Comparison of ENCODE assay signal across 8 mouse cellular contexts in the genomic region with DNA sequence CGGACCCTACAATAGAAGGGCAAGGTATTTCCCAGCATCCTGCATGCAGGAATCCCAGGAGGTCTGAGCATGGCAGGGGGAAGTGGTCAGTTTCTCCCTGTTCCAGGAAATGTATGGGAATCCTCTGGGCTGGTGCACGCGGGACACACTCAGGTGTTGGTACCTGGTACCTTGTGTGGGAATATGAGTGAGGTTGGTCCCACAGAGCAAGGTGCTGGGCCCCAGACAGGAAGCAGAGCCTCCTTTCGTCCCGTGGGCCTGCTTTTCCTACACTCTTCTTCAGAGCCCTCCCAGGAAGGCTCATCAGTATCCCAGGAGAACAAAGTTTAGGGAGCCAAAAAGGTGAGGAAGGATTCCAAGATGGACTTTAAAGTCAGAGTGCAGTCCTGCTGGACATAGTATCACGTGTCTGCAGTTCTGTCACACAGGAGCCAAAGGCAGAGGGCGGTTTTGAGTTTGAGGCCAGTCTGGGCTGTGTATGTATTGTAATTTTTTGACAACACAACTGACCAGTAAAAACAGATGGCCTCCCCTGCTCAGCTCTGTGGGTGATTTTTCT. TPM values are rescaled to one million over a fixed set of nuclear protein-coding genes. Genes with fewer than 3 reads are reported as not detected.
DNase-seq lines count a peak whose midpoint lies in the region; ATAC-seq and TF ChIP-seq lines count a peak whose summit lies in the region.

No protein-coding gene starts in this region.

- H3K9ac ChIP-seq in lung, embryonic 14.5 days = no peak overlapping the region
- H3K9ac ChIP-seq in kidney, embryonic 15.5 days = no peak overlapping the region
- no peak overlapping the region for H3K9ac ChIP-seq in neural tube, embryonic 12.5 days

- 60% methylated on average over 7 of the region's 7 CpGs for WGBS in lung, embryonic 14.5 days
- WGBS in kidney, embryonic 15.5 days = 66% methylated on average over 7 of the region's 7 CpGs
- 68% methylated on average over 7 of the region's 7 CpGs for WGBS in neural tube, embryonic 12.5 days

- no peak for TF ChIP-seq CTCF in lung, embryonic 14.5 days (IDR thresholded peaks at IDR 0.05; ENCODE audit: low read depth)
- TF ChIP-seq CTCF in embryonic fibroblast, embryonic 13.5 days (IDR thresholded peaks at IDR 0.05; ENCODE audit: borderline replicate concordance, insufficient read depth, low read length) = no peak

- ATAC-seq in lung, embryonic 14.5 days (ENCODE audit: insufficient read depth) = no peak
- ATAC-seq in kidney, embryonic 15.5 days (replicated peaks; ENCODE audit: low FRiP score) = no peak
- ATAC-seq in neural tube, embryonic 12.5 days (ENCODE audit: low FRiP score, low read depth) = no peak
- ATAC-seq in cerebellum, adult (ENCODE audit: insufficient number of reproducible peaks, low FRiP score, low TSS enrichment) = no peak

- no peaks in the 10 kb centered on the region for H3K36me3 ChIP-seq in lung, embryonic 14.5 days (ENCODE audit: insufficient read depth)
- H3K36me3 ChIP-seq in kidney, embryonic 15.5 days = no peaks in the 10 kb centered on the region
- no peaks in the 10 kb centered on the region for H3K36me3 ChIP-seq in neural tube, embryonic 12.5 days

- H3K4me2 ChIP-seq in lung, embryonic 14.5 days = peak overlapping the region; percentile 100; the same call in 1 of the 2 replicates
- H3K4me2 ChIP-seq in kidney, embryonic 15.5 days = peak overlapping the region; percentile 98
- H3K4me2 ChIP-seq in neural tube, embryonic 12.5 days (replicated peaks) = peak overlapping the region; percentile 97; the same call in 1 of the 2 replicates

- H3K9me3 ChIP-seq in lung, embryonic 14.5 days (ENCODE audit: low read depth, low read length) = no peaks in the 10 kb centered on the region
- H3K9me3 ChIP-seq in kidney, embryonic 15.5 days (replicated peaks) = no peaks in the 10 kb centered on the region
- H3K9me3 ChIP-seq in neural tube, embryonic 12.5 days = no peaks in the 10 kb centered on the region

- peaks cover 21% of the 10 kb centered on the region for H3K27me3 ChIP-seq in lung, embryonic 14.5 days (ENCODE audit: insufficient read depth, low read length)
- peaks cover 34% of the 10 kb centered on the region for H3K27me3 ChIP-seq in kidney, embryonic 15.5 days
- H3K27me3 ChIP-seq in neural tube, embryonic 12.5 days (replicated peaks) = peaks cover 33% of the 10 kb centered on the region

- peaks cover 13% of the 10 kb centered on the region; the same call in 1 of the 2 replicates for H3K4me1 ChIP-seq in lung, embryonic 14.5 days (ENCODE audit: insufficient read depth)
- peaks cover 10% of the 10 kb centered on the region for H3K4me1 ChIP-seq in embryonic fibroblast, embryonic 13.5 days (ENCODE audit: control insufficient read depth, insufficient read depth, low read length)
- H3K4me1 ChIP-seq in kidney, embryonic 15.5 days = peaks cover 52% of the 10 kb centered on the region
- H3K4me1 ChIP-seq in neural tube, embryonic 12.5 days = peaks cover 28% of the 10 kb centered on the region

- H3K4me3 ChIP-seq in lung, embryonic 14.5 days (ENCODE audit: low read depth, low read length) = 0 out of 2 replicates have a peak overlapping the region, but pooled peaks have one; percentile 71
- peak overlapping the region; percentile 61; the same call in 1 of the 2 replicates for H3K4me3 ChIP-seq in embryonic fibroblast, embryonic 13.5 days (ENCODE audit: insufficient read depth, low read length)
- no peak overlapping the region for H3K4me3 ChIP-seq in kidney, embryonic 15.5 days (replicated peaks)
- no peak overlapping the region for H3K4me3 ChIP-seq in neural tube, embryonic 12.5 days

- DNase-seq in lung, embryonic 14.5 days = no peak
- DNase-seq in lung, postnatal 10 days = no peak
- no peak for DNase-seq in adipocyte (ENCODE audit: low spot score)
- no peak for DNase-seq in right cerebral cortex, postnatal 10 days (ENCODE audit: low spot score in 2 of 2)

- TF ChIP-seq POLR2A in embryonic fibroblast, embryonic 13.5 days (IDR thresholded peaks at IDR 0.05; ENCODE audit: low read depth, low read length) = no peak

- H3K27ac ChIP-seq in lung, embryonic 14.5 days (ENCODE audit: low read depth) = no peak overlapping the region
- no peak overlapping the region for H3K27ac ChIP-seq in embryonic fibroblast, embryonic 13.5 days (ENCODE audit: insufficient read depth, low read length)
- no peak overlapping the region for H3K27ac ChIP-seq in kidney, embryonic 15.5 days
- H3K27ac ChIP-seq in neural tube, embryonic 12.5 days = no peak overlapping the region

RNA-seq across cellular contexts. Expression of a gene that starts 1.9 kb away (rescaled TPM):
- 2.8 and 3.6 TPM in 2 replicates for polyA plus RNA-seq in lung, embryonic 14.5 days (2014; fragmentation: Nextera tagmentation; extraction: Ambion mirVana)
- 15.8 and 19.5 TPM in 2 replicates for polyA plus RNA-seq in embryonic fibroblast, embryonic 13.5 days (2011; ENCODE audit: insufficient read length, low read depth, missing spikeins)
- 7.7 and 8.1 TPM in 2 replicates for polyA plus RNA-seq in kidney, embryonic 15.5 days (2015; fragmentation: Nextera tagmentation; extraction: Ambion mirVana)
- 5.1 and 5.9 TPM in 2 replicates for polyA plus RNA-seq in neural tube, embryonic 12.5 days (2016; fragmentation: Nextera tagmentation; extraction: Ambion mirVana)

RNA-seq across cellular contexts. Expression of a gene that starts 18.8 kb away (rescaled TPM):
- 103 and 107 TPM in 2 replicates for polyA plus RNA-seq in lung, embryonic 14.5 days (2014; fragmentation: Nextera tagmentation; extraction: Ambion mirVana)
- 112 and 146 TPM in 2 replicates for polyA plus RNA-seq in embryonic fibroblast, embryonic 13.5 days (2011; ENCODE audit: insufficient read length, low read depth, missing spikeins)
- 110 and 112 TPM in 2 replicates for polyA plus RNA-seq in kidney, embryonic 15.5 days (2015; fragmentation: Nextera tagmentation; extraction: Ambion mirVana)
- polyA plus RNA-seq in neural tube, embryonic 12.5 days (2016; fragmentation: Nextera tagmentation; extraction: Ambion mirVana) = 53.0 and 55.7 TPM in 2 replicates

Comparison
In these comparisons a context has a peak if more than half of its experiments do, and no peak if none do; other contexts are left out.
1. H3K4me3 ChIP-seq: peak in lung, embryonic 14.5 days (single experiment) and embryonic fibroblast, embryonic 13.5 days (single experiment); none in kidney, embryonic 15.5 days (single experiment) and neural tube, embryonic 12.5 days (single experiment).
2. Peak in every context shown above with its lines, with median percentiles within 50 percentile points of each other: H3K4me2 ChIP-seq.